Mouse (Mus musculus) MN1 (cell line): ENCODE measurements around the gene Unk.

ENCODE experiments used
- DNase-seq: peaks from one replicate; pipeline ENCODE4 v3.0.0-alpha.2; 2016; ENCODE audit warnings: low spot score

Unk gene

DNA sequence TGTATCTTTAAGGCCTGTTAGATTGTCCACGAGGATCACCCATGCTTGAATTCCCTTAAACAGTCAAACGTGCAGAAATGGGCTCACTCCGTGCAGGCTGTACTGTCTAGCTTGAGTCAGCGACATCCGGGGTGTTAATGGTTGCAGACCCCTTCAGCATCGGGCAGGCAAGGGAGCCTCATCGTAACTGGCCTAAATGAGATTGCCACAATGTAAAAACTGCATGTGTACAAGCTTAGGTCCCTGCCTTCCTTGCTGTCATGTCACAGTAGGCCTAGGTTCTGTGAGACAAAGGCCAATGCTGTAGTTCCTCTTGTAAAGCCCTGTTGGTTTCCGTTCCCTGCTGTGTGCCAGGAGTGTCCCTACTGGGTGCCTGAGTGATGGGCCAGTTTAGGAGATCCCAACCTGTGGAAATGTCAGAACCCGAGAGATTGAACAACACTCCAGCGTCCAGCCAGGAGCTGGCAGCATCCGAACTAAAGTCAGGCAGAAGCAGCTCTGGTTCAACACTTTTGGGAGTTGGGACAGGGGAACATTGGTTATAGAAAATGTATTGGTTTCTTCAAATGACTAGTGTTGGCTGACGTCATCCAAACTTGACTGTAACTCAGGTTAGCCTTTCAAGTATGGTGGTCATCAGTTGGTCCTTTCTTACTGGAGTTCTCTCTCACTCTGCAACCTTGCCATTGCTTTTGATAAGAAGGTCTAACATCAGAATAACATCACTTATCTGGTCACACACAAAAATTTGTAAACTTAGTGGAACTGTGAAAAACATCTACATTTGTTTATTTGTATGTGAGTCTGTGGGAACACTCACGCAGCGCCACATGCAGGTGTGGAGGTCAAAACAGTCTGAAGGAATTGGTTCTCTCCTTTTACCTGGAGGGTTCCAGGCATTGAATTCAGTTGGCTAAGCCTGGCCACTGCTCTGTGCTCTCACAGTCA, 1.1 kb downstream of the Unk start:
- DNase-seq, result no peak

DNA sequence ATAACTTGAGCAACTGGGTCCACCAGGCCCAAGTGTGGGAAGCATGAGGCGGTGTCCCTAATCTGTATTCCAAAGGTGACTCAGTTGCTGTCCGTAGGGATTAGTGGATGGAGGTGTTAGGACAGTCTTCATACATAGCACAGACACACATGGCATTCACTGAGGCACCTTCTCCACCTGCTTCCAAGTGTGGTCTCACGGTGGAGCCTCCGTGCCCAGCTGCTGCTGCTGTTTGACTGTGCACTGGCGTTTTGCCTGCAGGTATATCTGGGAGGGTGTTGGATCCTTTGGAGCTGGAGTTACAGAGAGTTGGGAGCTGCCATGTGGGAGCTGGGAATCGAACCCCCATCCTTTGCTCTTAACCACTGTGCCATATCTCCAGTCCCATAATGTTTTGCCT, 4.5 kb downstream of the Unk start:
- DNase-seq, result no peak

DNA sequence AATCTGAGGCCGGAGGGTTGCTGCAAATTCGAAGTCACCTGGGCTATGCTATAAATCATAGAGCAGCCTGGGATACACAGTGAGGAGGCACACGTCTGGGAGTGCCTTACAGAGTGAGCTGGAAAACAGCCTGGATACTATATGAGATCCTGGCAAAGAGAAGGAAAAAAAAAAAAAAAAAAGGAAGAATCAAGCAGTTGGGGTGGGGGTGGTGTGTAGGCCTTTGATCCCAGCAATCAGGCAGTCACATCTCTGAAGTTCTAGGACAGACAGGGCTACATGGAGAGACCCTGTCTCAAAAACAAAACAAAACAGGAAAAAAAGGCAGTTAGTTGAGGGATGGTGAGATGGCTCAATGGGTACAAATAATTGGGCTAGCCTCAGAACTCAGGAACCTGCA, 6.5 kb downstream of the Unk start:
- DNase-seq, result no peak

GRCm38 (mm10) chr11:116037826-116038225, 7.7 kb downstream of the Unk start:
- DNase-seq, result no peak

DNA sequence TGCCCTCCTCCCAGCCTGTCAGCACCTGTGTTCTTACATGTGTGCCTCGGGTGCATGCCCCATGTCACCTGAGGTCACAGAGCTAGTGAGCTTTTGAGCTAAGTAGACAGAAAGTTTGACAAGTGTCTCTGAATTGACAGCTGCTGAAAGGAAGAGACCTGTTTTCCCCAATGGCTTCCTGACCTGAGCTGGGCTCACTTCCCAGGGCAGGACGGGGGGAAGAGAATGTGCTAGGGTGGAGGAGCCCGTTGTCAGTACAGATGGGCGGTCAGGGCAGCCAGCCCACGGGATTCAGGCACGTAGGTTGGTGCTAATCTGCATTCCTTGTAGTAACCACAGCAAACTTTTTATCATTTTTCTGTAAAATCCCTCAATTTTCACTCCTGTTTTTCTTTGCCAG, 10.5 kb downstream of the Unk start:
- DNase-seq, result no peak

- no peak for DNase-seq
These were observed 11.7 kb downstream of the Unk start for GRCm38 (mm10) chr11:116041833-116042232.

DNA sequence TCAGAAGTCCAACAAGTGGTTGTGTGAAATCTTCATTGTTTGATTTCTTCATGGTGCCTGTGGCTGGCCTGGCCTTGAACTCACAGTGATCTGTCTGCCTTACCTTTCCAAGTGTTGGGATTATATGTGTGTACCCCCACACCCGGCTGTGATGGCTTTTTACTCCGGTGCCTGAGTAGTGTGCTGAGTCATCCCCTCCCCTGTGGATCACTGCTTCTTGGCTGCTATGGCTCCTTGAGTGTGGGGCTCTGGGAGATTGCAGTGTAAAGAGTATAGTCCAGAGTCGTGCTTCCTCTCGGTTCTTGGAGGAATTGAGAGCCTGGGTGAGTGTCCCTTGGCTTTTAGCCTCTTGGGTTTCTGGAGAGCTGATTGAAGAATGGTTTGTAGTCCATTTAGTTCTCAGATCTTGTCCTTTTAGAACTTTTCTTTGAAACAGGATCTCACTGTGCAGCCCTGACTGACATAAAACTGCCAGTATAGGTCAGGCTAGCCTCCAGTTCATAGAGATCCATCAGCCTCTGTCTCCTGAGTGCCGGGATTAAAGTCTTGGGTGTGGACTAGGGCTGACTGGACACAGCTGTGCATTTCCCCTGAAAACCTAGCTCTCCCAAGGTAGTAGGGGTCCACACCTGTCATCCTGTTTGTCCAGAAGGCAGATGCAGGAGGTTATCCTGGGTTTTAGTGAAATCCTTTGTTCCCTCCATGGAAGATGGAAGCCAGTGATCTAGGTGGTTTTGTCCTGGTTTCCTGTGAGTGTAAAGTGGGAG, 12.4 kb downstream of the Unk start:
- DNase-seq, result no peak

GRCm38 (mm10) chr11:116043286-116043685, 13.2 kb downstream of the Unk start:
- DNase-seq, result no peak

DNA sequence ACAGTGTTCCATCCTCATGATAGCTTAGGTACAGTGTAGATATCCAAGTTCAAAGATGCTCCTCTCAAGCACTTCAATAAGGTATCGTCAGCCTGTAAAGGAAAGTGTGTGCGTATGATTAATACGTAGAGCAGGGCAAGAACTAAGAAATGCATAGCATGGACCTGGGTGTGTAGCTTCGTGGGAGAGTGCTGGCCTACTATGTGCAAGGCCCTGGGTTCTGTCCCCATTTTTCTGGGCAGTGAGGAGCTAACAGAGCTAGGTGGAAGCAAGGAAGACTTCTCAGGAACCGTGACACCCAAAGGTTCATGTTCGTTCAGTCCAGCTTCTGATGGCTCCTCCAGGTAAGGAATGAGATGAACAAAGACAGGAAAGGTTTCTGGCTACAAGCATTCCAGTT, 15.1 kb downstream of the Unk start:
- no peak for DNase-seq

DNA sequence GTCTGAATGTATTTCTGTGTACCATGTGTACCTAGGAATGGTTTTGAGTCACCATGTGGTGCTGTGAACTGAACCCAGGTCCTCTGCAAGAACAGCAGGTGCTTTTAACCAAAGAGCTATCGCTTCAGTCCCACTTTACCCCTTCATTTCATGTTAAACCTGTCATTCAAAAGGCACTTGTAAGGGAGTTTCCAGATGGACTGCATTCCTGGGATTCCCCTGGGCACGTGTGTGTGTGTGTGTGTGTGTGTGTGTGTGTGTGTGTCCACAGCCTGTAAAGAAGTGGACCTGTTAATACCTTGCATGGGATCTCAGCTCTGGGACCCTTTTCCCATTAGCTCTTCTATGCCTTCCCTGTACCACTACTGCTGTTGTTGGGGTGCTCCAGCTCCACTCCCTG, 19.5 kb downstream of the Unk start:
- DNase-seq, result no peak

GRCm38 (mm10) chr11:116050196-116050595, 20.1 kb downstream of the Unk start:
- DNase-seq, result no peak

GRCm38 (mm10) chr11:116053510-116054229, 23.5 kb downstream of the Unk start:
- no peak for DNase-seq

DNA sequence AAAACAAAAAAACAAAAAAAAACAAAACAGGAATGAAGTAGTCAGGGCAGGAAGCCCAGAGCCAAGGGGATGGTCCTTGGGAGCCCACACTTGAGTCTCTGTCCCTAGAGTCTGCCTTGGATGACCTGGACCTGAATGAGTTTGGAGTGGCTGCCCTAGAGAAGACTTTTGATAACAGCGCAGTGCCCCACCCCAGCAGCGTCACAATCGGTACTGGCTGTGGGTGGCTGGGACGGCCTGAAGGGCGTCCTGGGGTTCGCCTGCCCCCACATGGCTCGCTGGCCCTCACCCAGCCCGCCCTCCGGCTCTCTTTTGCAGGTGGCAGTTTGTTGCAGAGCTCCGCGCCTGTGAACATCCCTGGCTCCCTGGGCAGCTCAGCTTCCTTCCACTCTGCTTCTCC, 25.8 kb downstream of the Unk start:
- no peak for DNase-seq

- DNase-seq, result no peak
These were observed 27.2 kb downstream of the Unk start for GRCm38 (mm10) chr11:116057237-116057881.

DNA sequence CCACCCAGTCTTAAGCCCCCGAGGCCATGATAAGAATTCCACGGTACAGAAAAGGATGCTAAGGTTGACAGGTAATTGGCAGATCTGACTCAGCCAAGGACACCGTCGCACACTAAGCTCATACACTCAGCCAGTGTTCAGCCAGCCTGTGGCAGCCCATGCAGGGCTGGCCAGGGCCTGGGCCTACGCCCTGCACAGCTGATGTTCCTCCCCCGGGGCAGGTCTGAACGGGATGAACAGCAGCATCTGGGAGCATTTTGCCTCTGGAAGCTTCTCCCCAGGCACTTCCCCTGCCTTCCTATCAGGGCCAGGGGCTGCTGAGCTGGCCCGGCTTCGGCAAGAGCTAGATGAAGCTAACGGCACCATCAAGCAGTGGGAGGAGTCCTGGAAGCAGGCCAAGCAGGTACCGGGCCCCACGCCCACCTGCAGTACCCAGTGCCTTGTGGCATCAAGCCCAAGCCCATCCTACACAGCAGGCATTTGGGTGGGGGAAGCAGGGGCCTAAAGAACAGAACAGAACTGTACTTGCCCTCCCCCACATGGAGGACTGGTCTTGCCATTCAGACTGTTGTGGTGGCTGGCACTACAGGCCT, 28.0 kb downstream of the Unk start:
- DNase-seq, result peak; percentile 61

GRCm38 (mm10) chr11:116058868-116059690, 29.0 kb downstream of the Unk start:
- DNase-seq, result no peak

GRCm38 (mm10) chr11:116059691-116060025, 29.5 kb downstream of the Unk start:
- no peak for DNase-seq

GRCm38 (mm10) chr11:116060596-116060995, 30.5 kb downstream of the Unk start:
- no peak for DNase-seq

GRCm38 (mm10) chr11:116061641-116062415, 31.7 kb downstream of the Unk start:
- no peak for DNase-seq

GRCm38 (mm10) chr11:116062521-116062920, 32.4 kb downstream of the Unk start:
- DNase-seq, result no peak
